Mouse (Mus musculus): ENCODE data around the gene Tmem265. TPM values are rescaled to one million over a fixed set of nuclear protein-coding genes. Genes with fewer than 3 reads are reported as not detected.

The Tmem265 gene
- polyA plus RNA-seq, 1 experiment from 2014 or later, result 10.2 TPM

DNA sequence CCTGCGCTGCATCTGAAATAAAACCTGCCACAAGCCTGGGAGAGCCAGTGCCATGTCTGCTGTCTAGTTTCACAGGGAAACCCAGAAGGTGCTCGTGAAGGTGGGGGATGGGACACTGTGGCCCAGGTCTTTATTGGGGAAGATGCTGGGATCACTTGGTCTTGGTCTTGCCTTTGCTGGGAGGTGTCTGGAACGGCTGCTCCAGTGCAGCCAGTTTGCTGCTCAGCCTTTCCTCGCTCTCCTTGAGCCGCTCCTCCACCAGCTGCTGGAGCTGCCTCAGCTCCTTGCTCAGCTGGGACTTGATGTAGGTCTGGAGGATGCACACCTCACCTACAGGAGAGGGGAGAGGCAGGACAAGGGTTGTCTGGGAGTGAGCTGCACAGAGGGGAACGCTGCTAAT is 22.1 kb downstream of the Tmem265 start:
- no peak for ATAC-seq (replicated peaks; ENCODE audit: low FRiP score)

DNA sequence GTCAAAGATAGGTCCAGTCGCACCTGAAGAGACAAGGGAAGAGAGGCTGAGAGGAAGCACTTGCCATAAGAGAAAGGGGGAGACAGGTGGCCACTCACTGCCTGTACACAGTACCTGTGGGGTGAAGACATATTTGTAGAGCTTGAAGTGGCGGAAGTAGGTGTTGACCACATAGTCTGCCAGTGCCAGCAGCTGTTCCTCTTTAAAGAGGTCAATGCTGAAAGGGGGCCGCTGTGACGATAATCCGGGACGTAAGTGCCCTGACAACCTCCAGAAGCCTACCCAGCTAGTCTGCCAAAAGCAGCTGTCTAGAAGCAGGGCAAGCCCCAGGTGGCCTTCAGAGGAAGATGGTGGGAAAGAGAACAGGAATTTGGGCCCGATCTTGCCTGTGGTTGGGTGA is 23.8 kb downstream of the Tmem265 start:
- ATAC-seq (replicated peaks; ENCODE audit: low FRiP score) (no peak), DNase-seq (ENCODE audit: low spot score) (no peak)
- Histone ChIP-seq H3K4me3 (ENCODE audit: low read depth, low read length) (no peak overlapping the region), H3K36me3 (ENCODE audit: control insufficient read depth, insufficient read depth, low read length) (peaks cover 5% of the 10 kb centered on the region; the same call in 1 of the 2 replicates), H3K4me2 (ENCODE audit: low read depth, low read length, severe bottlenecking) (no peak overlapping the region), H3K27me3 (ENCODE audit: control insufficient read depth, insufficient read depth, low read length) (no peaks in the 10 kb centered on the region), H3K9ac (ENCODE audit: low read length) (no peak overlapping the region), H3K9me3 (ENCODE audit: control insufficient read depth, low read length) (no peaks in the 10 kb centered on the region), H3K27ac (ENCODE audit: low read depth, low read length) (no peak overlapping the region), H3K4me1 (replicated peaks; ENCODE audit: control insufficient read depth, insufficient read depth, low read length) (peaks cover 8% of the 10 kb centered on the region)
- WGBS, result 92% methylated on average over 7 of the region's 7 CpGs

More for the DNA sequence above, 22.1 kb downstream of the Tmem265 start:
- peaks cover 7% of the 10 kb centered on the region; the same call in 1 of the 2 replicates for H3K36me3 ChIP-seq (ENCODE audit: control insufficient read depth, insufficient read depth, low read length)
- H3K27me3 ChIP-seq (ENCODE audit: control insufficient read depth, insufficient read depth, low read length), result no peaks in the 10 kb centered on the region
- 94% methylated on average over 6 of the region's 6 CpGs for WGBS
- peaks cover 5% of the 10 kb centered on the region for H3K4me1 ChIP-seq (replicated peaks; ENCODE audit: control insufficient read depth, insufficient read depth, low read length)
- peak; percentile 51 for DNase-seq (ENCODE audit: low spot score)
- H3K4me2 ChIP-seq (ENCODE audit: low read depth, low read length, severe bottlenecking), result no peak overlapping the region
- H3K9me3 ChIP-seq (ENCODE audit: control insufficient read depth, low read length), result no peaks in the 10 kb centered on the region
- H3K27ac ChIP-seq (ENCODE audit: low read depth, low read length), result no peak overlapping the region
- H3K4me3 ChIP-seq (ENCODE audit: low read depth, low read length), result no peak overlapping the region
- H3K9ac ChIP-seq (ENCODE audit: low read length), result no peak overlapping the region

DNA sequence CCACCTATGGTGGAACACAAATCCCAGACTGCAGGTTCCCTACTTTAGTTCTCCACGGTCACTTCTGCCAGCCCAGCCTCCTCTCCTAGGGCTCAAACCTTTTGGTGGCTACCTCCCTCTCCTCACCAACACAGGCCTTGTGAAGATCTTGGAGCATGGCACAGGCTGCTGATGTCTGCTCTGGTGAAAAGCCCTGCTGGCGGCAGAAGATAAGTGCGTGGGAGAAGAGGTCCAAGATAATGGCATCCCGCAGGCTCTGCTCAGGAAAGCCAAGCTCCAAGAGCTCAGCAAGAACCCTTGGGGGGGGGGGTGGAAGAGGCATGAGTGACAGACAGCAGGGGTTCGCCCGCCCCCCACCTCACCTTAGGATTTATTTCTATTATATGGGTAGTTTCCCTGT is 25.0 kb downstream of the Tmem265 start:
- no peaks in the 10 kb centered on the region for H3K9me3 ChIP-seq (ENCODE audit: control insufficient read depth, low read length)
- H3K4me3 ChIP-seq (ENCODE audit: low read depth, low read length), result no peak overlapping the region
- H3K27ac ChIP-seq (ENCODE audit: low read depth, low read length), result no peak overlapping the region
- peaks cover 8% of the 10 kb centered on the region for H3K4me1 ChIP-seq (replicated peaks; ENCODE audit: control insufficient read depth, insufficient read depth, low read length)
- no peak for ATAC-seq (replicated peaks; ENCODE audit: low FRiP score)
- no peak overlapping the region for H3K4me2 ChIP-seq (ENCODE audit: low read depth, low read length, severe bottlenecking)
- no peaks in the 10 kb centered on the region for H3K27me3 ChIP-seq (ENCODE audit: control insufficient read depth, insufficient read depth, low read length)
- no peak overlapping the region for H3K9ac ChIP-seq (ENCODE audit: low read length)
- 93% methylated on average over 6 of the region's 6 CpGs for WGBS
- H3K36me3 ChIP-seq (ENCODE audit: control insufficient read depth, insufficient read depth, low read length), result peaks cover 5% of the 10 kb centered on the region; the same call in 1 of the 2 replicates
- peak; percentile 46 for DNase-seq (ENCODE audit: low spot score)

DNA sequence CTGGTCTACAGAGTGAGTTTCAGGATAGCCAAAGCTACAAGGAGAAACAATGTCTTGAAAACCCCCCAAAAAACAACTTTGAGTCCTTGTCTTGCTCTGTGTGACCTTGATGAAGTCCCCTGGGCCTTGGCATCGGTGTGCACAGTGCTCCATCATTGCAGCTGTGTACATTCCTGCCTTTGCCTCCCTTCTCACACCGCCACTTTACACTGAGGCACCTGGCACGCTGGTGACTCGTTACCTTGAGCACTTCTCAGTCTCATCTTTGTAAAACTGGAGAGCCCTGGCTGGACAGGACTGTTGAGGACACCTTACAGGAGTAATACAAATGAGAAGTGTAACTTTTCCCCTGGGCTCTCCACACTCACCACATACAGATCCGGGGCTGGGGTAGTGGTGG is 26.0 kb downstream of the Tmem265 start:
- ATAC-seq (replicated peaks; ENCODE audit: low FRiP score), result no peak
- Histone ChIP-seq H3K27ac (ENCODE audit: low read depth, low read length) (no peak overlapping the region), H3K4me3 (ENCODE audit: low read depth, low read length) (peak overlapping the region; percentile 89), H3K4me2 (ENCODE audit: low read depth, low read length, severe bottlenecking) (peak overlapping the region; percentile 84), H3K4me1 (replicated peaks; ENCODE audit: control insufficient read depth, insufficient read depth, low read length) (peaks cover 8% of the 10 kb centered on the region), H3K9ac (ENCODE audit: low read length) (peak overlapping the region; percentile 31; the same call in 1 of the 2 replicates), H3K27me3 (ENCODE audit: control insufficient read depth, insufficient read depth, low read length) (no peaks in the 10 kb centered on the region), H3K9me3 (ENCODE audit: control insufficient read depth, low read length) (no peaks in the 10 kb centered on the region), H3K36me3 (ENCODE audit: control insufficient read depth, insufficient read depth, low read length) (peaks cover 9% of the 10 kb centered on the region; the same call in 1 of the 2 replicates)
- peak; percentile 51 for DNase-seq (ENCODE audit: low spot score)
- 69% methylated on average over 5 of the region's 5 CpGs for WGBS

DNA sequence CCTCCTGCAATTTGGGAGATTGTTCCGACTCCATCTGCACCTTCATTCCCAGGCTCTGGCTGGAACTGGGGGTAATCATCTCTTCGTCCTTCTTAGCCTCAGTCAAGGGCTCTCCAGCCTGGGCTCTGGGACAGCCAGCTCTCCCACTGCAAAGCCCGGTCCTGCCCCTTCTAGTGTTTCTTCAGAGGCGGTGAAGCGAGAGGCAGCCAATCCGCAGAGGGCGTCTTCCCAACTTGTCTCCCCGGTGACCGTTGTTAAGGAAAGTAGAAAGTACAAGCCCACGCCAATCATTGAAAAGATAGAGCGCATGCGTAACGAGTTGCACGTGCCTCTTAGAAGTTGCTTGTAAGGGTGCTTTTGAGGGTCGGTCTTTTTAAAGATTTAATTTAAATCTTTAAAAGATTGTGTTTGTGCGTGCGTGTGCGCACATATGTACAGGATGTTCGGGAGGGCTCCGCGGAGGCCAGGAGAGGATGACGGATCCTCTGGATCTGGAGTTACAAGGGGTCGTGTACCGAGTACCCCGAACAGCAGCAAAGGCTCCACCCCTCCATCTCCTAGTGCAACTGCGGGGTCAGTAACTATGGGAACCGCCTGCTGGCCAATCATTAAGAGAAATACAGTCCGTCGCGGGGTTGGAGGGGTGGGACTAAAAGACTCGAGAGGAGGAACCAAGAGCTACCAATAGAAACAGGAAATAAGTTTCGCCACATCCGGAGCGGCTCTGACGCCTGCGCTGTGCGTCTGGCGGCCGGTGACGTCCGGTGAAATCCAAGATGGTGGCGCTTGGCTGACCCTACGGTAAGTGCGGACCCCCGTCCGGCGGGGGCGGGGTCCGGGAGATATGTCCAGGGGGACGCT is 27.1 kb downstream of the Tmem265 start, which contains the start of the genes Ccdc189 and Rnf40:
TSS of gene Ccdc189 (minus strand) at position 585 of the 861 bp plus-strand sequence.
TSS of gene Rnf40 (plus strand) at position 757 of the 861 bp plus-strand sequence.
- peak within 1 kb of the TSS; percentile 89 for H3K4me3 ChIP-seq (ENCODE audit: low read depth, low read length)
- under 1% methylated on average over 50 of the region's 50 CpGs for WGBS
- H3K4me1 ChIP-seq (replicated peaks; ENCODE audit: control insufficient read depth, insufficient read depth, low read length), result peaks cover 8% of the 10 kb centered on the region
- peak within 1 kb of the TSS; percentile 84 for H3K4me2 ChIP-seq (ENCODE audit: low read depth, low read length, severe bottlenecking)
- H3K9me3 ChIP-seq (ENCODE audit: control insufficient read depth, low read length), result no peaks in the 10 kb centered on the region
- ATAC-seq (replicated peaks; ENCODE audit: low FRiP score) (peak; percentile 97), DNase-seq (ENCODE audit: low spot score) (peak; percentile 95)
- peaks cover 3% of the 10 kb centered on the region; the same call in 1 of the 2 replicates for H3K36me3 ChIP-seq (ENCODE audit: control insufficient read depth, insufficient read depth, low read length)
- H3K27ac ChIP-seq (ENCODE audit: low read depth, low read length), result peak within 1 kb of the TSS; percentile 44; the same call in 1 of the 2 replicates
- H3K27me3 ChIP-seq (ENCODE audit: control insufficient read depth, insufficient read depth, low read length), result no peaks in the 10 kb centered on the region
- H3K9ac ChIP-seq (ENCODE audit: low read length), result peak within 1 kb of the TSS; percentile 79

DNA sequence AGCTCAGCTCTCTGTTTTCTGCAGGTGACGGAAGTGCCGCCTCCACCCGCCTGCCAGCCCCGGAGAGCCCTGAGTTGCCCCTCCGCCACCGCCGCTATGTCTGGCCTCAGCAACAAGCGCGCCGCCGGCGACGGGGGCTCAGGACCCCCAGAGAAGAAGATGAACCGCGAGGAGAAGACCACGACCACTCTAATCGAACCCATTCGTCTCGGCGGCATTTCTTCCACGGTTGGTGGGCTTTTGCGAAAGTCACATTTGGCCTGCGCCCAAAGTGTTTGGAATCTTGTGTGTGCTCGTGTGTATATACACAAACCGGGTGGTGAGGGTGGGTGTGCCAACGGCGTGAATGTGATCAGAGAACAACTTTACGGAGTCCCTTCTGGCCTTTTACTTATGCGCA is 27.7 kb downstream of the Tmem265 start:
- 4% methylated on average over 29 of the region's 29 CpGs for WGBS
- DNase-seq (ENCODE audit: low spot score), result no peak
- H3K36me3 ChIP-seq (ENCODE audit: control insufficient read depth, insufficient read depth, low read length), result peaks cover 3% of the 10 kb centered on the region; the same call in 1 of the 2 replicates
- no peak for ATAC-seq (replicated peaks; ENCODE audit: low FRiP score)
- H3K4me2 ChIP-seq (ENCODE audit: low read depth, low read length, severe bottlenecking), result peak overlapping the region; percentile 84
- no peak overlapping the region for H3K27ac ChIP-seq (ENCODE audit: low read depth, low read length)
- H3K27me3 ChIP-seq (ENCODE audit: control insufficient read depth, insufficient read depth, low read length), result no peaks in the 10 kb centered on the region
- no peaks in the 10 kb centered on the region for H3K9me3 ChIP-seq (ENCODE audit: control insufficient read depth, low read length)
- H3K4me3 ChIP-seq (ENCODE audit: low read depth, low read length), result peak overlapping the region; percentile 89
- H3K9ac ChIP-seq (ENCODE audit: low read length), result peak overlapping the region; percentile 79
- peaks cover 8% of the 10 kb centered on the region for H3K4me1 ChIP-seq (replicated peaks; ENCODE audit: control insufficient read depth, insufficient read depth, low read length)

DNA sequence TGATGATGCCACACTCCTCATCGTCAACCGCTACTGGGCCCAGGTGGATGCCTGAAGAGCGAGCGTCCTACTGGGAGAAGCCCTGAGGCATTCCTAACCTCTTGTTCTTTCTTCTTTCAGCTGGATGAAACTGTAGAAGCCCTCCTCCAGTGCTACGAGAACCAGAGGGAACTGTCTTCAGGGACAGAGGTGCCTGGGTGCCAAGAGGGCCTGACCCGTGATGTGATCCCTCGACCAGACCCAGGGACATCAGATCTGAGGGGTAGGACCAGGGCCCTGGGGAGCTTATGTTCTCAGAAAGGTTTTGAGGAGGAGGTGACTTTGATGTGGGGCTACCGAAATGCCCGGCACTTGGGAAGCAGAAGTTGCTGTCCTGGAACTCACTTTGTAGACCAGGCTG is 28.4 kb downstream of the Tmem265 start:
- H3K9me3 ChIP-seq (ENCODE audit: control insufficient read depth, low read length), result no peaks in the 10 kb centered on the region
- H3K27me3 ChIP-seq (ENCODE audit: control insufficient read depth, insufficient read depth, low read length), result no peaks in the 10 kb centered on the region
- H3K4me1 ChIP-seq (replicated peaks; ENCODE audit: control insufficient read depth, insufficient read depth, low read length), result peaks cover 8% of the 10 kb centered on the region
- 87% methylated on average over 9 of the region's 9 CpGs for WGBS
- ATAC-seq (replicated peaks; ENCODE audit: low FRiP score) (no peak), DNase-seq (ENCODE audit: low spot score) (no peak)
- H3K9ac ChIP-seq (ENCODE audit: low read length), result no peak overlapping the region; the same call in 1 of the 2 replicates
- peak overlapping the region; percentile 89; the same call in 1 of the 2 replicates for H3K4me3 ChIP-seq (ENCODE audit: low read depth, low read length)
- H3K36me3 ChIP-seq (ENCODE audit: control insufficient read depth, insufficient read depth, low read length), result peaks cover 7% of the 10 kb centered on the region; the same call in 1 of the 2 replicates
- H3K27ac ChIP-seq (ENCODE audit: low read depth, low read length), result no peak overlapping the region
- H3K4me2 ChIP-seq (ENCODE audit: low read depth, low read length, severe bottlenecking), result no peak overlapping the region; the same call in 1 of the 2 replicates

DNA sequence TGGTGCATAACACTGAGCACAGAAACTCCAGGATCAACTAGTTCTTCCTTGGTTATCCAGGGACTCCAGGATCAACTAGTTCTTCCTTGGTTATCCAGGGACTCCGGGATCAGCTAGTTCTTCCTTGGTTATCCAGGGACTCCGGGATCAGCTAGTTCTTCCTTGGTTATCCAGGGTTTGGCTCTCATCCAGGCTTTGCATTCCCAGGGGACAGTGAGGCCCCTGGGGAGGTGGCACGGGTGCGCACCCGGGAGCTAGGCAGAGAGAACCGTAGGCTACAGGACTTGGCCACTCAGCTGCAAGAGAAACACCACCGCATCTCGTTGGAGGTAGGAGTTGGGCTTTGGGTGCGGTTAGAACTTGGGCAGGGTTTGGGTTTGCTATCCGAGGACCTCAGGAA is 29.9 kb downstream of the Tmem265 start:
- H3K27ac ChIP-seq (ENCODE audit: low read depth, low read length), result no peak overlapping the region
- WGBS, result 95% methylated on average over 10 of the region's 10 CpGs
- no peak overlapping the region for H3K9ac ChIP-seq (ENCODE audit: low read length)

More for the DNA sequence above, 29.9 kb downstream of the Tmem265 start:
- no peak for ATAC-seq (replicated peaks; ENCODE audit: low FRiP score)
- Histone ChIP-seq H3K36me3 (ENCODE audit: control insufficient read depth, insufficient read depth, low read length) (peaks cover 11% of the 10 kb centered on the region; the same call in 1 of the 2 replicates), H3K4me1 (replicated peaks; ENCODE audit: control insufficient read depth, insufficient read depth, low read length) (peaks cover 8% of the 10 kb centered on the region), H3K27me3 (ENCODE audit: control insufficient read depth, insufficient read depth, low read length) (no peaks in the 10 kb centered on the region), H3K4me2 (ENCODE audit: low read depth, low read length, severe bottlenecking) (no peak overlapping the region), H3K9me3 (ENCODE audit: control insufficient read depth, low read length) (no peaks in the 10 kb centered on the region), H3K4me3 (ENCODE audit: low read depth, low read length) (no peak overlapping the region)
- no peak for DNase-seq (ENCODE audit: low spot score)

Data from forebrain, embryonic 11.5 days (tissue).